Mouse (Mus musculus) spleen, adult 2 months (tissue): ENCODE measurements around the gene Gadd45g. TPM values are rescaled to one million over a fixed set of nuclear protein-coding genes. Genes with fewer than 3 reads are reported as not detected.

ENCODE experiments used
- DNase-seq, 2 experiments: peaks; one replicate each; pipeline versions ENCODE4 v3.0.0 to v3.0.0-alpha.2; 2012 to 2021; ENCODE audit warnings: low spot score in 2 of 2, low read depth in 1 of 2
- H3K27ac ChIP-seq: fragments of 200-500 bp; 2 replicates; pipeline ENCODE4 v1.5.1; 2012; ENCODE audit warnings: low read length, inconsistent platforms; ENCODE audit not compliant: insufficient read depth
- H3K27me3 ChIP-seq: fragments of 200-500 bp; 2 replicates; pipeline ENCODE4 v1.6.1; 2012; ENCODE audit warnings: mild to moderate bottlenecking, moderate library complexity, low read length, inconsistent platforms; ENCODE audit not compliant: control insufficient read depth, insufficient read depth
- H3K36me3 ChIP-seq: fragments of 200-500 bp; 2 replicates; pipeline ENCODE4 v1.6.1; 2012; ENCODE audit warnings: mild to moderate bottlenecking, low read length, inconsistent platforms; ENCODE audit not compliant: control insufficient read depth, insufficient read depth
- H3K4me1 ChIP-seq: fragments of 200-500 bp; 2 replicates; pipeline ENCODE4 v1.6.1; 2011; ENCODE audit warnings: inconsistent platforms; ENCODE audit not compliant: control insufficient read depth, insufficient read depth, insufficient read length
- H3K4me3 ChIP-seq: fragments of 200-500 bp; 2 replicates; pipeline ENCODE4 v1.5.1; 2011; ENCODE audit warnings: mild to moderate bottlenecking, inconsistent platforms; ENCODE audit not compliant: insufficient read depth, insufficient read length; ENCODE audit errors: extremely low read depth
- CTCF ChIP-seq: fragments of 200-500 bp; IDR thresholded peaks from 2 replicates; pipeline ENCODE4 v1.5.1; 2011; ENCODE audit warnings: mild to moderate bottlenecking, inconsistent platforms; ENCODE audit not compliant: insufficient read depth, insufficient read length, insufficient replicate concordance; ENCODE audit errors: extremely low read depth
- POLR2A ChIP-seq: fragments of 200-500 bp; IDR thresholded peaks from 2 replicates; pipeline ENCODE4 v1.6.1; 2011; ENCODE audit warnings: low read depth, low read length, inconsistent platforms
- WGBS: fragments of 180-500 bp; shearing (Covaris S2); methylation state at CpG from one replicate; pipeline ENCODE4 v1.1.7; 2018; 5-methylcytosine and 5-hydroxymethylcytosine counted together
- polyA plus RNA-seq: library from polyadenylated mRNA; depleted of rRNA; stranded (reverse); fragments of >200 nt; gene quantifications from 2 replicates; pipeline ENCODE4 v1.2.3, GENCODE M21; 2012

Gene Gadd45g
- polyA plus RNA-seq, 1 experiment = 14.6 TPM

DNA sequence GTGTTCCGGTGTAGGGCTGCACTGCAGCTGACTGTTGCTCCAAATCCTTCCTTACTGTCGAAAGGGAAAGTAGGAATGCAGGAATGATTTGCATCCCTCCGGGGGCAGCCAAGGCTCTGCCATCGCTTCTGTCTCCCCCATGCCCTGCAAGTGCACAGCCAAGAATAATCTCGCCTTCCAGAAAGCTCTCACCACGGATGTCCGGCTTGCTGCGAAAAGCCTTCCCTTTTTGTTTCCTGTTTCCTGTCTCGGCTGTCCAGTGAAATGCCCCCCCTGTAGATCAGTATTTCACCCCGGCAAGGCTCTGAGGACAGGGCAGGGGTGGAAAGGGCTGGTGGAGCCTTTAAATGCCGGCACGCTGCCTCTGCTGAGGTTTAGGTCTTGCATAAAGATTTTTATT is 3.7 kb upstream of the Gadd45g start:
- no peak for DNase-seq
- peaks cover 11% of the 10 kb centered on the region; the same call in 1 of the 2 replicates for H3K4me1 ChIP-seq
- H3K27ac ChIP-seq = no peak overlapping the region
- H3K36me3 ChIP-seq = no peaks in the 10 kb centered on the region
- TF ChIP-seq CTCF (no peak), POLR2A (no peak)
- no peak overlapping the region for H3K4me3 ChIP-seq
- H3K27me3 ChIP-seq = no peaks in the 10 kb centered on the region
- WGBS = 5% methylated on average over 12 of the region's 12 CpGs

DNA sequence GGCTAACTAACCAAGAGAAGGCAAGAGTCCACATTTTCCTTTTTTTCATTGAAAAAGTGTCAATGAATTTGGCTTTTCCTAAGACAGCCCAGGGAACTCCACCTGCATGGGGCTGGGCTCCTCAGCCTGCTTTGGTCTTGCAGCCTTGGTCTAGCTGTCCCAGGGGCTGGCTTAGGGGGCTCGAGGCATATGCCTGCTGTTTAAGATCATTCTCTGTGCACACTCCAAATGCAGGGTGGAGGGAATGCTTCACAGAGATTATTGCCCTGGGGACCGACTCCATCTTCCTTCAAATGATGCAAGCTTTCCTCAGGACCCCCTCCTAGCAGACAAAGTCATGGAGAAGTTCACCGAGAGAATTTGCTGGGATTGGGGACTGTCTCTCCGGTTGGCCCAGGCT is 3.2 kb upstream of the Gadd45g start:
- Histone ChIP-seq H3K27ac (no peak overlapping the region), H3K27me3 (no peaks in the 10 kb centered on the region), H3K4me3 (no peak overlapping the region), H3K4me1 (peaks cover 15% of the 10 kb centered on the region; the same call in 1 of the 2 replicates), H3K36me3 (no peaks in the 10 kb centered on the region)
- TF ChIP-seq POLR2A (no peak), CTCF (no peak)
- no peak for DNase-seq
- WGBS = 61% methylated on average over 4 of the region's 4 CpGs

DNA sequence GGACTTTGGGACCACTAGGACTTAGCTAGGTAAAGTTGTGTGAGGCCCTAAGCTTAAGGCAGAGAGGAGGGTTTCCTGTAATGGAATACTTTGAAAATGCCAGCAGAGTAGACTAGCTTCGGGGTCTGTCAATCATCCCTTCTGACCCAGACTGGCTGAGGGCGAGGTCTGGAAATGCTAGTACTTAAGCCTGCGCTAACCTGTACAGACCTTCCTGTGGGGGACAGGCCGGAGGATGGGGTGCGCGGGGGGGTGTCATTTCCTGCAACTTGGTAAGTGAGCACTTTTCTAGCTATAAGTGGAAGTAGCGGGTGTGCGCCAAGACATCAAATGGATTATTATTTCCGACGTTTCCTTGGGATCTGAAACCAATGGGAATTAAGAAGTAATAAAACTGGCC is 2.4 kb upstream of the Gadd45g start:
- DNase-seq = no peak
- H3K4me1 ChIP-seq = peaks cover 15% of the 10 kb centered on the region; the same call in 1 of the 2 replicates
- 29% methylated on average over 10 of the region's 10 CpGs for WGBS
- no peaks in the 10 kb centered on the region for H3K27me3 ChIP-seq
- no peak overlapping the region for H3K4me3 ChIP-seq
- TF ChIP-seq POLR2A (no peak), CTCF (no peak)
- H3K27ac ChIP-seq = no peak overlapping the region
- H3K36me3 ChIP-seq = no peaks in the 10 kb centered on the region

DNA sequence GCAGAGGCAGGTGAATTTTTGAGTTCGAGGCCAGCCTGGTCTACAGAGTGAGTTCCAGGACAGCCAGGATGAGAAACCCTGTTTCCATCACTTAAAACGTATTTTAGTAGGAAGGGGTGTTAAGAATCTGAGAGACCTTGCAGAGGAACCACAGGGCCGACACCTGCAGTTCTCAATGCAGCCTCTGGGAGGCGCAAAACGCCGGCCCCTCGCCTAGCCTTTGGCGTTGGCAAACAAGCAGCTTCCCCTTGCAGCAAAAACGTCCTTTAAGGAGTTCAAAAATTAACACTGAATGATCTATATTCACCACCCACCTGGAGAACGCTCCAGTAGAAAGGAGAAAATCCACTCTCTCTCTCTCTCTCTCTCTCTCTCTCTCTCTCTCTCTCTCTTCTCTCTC is 1.8 kb upstream of the Gadd45g start:
- WGBS = 16% methylated on average over 10 of the region's 10 CpGs
- no peak overlapping the region for H3K4me3 ChIP-seq
- no peaks in the 10 kb centered on the region for H3K36me3 ChIP-seq
- no peaks in the 10 kb centered on the region for H3K27me3 ChIP-seq
- no peak overlapping the region for H3K27ac ChIP-seq
- H3K4me1 ChIP-seq = peaks cover 18% of the 10 kb centered on the region; the same call in 1 of the 2 replicates
- TF ChIP-seq POLR2A (no peak), CTCF (peak; percentile 88)
- DNase-seq = peak in 1 of 2 experiments; percentile 65

DNA sequence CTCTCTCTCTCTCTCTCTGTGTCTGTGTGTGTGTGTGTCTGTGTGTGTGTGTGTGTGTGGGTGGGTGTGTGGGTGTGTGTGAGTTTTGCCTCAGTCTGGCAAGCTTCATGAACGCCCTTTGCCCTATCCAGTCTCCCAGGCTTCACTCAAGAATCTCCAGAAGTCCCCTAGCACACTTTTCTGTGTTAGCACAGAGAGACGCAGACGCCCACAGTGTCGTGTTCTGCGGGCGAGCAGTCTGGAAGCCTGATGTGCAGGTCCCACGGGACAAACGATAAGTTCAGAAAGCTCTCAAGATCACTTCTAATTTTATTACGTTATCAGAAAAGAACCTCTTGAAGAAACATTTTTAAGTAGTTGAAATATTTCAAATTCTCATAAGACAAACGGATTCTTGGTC is 1.4 kb upstream of the Gadd45g start:
- Histone ChIP-seq H3K27ac (no peak overlapping the region), H3K36me3 (no peaks in the 10 kb centered on the region), H3K4me1 (peaks cover 18% of the 10 kb centered on the region; the same call in 1 of the 2 replicates), H3K27me3 (no peaks in the 10 kb centered on the region), H3K4me3 (no peak overlapping the region)
- TF ChIP-seq POLR2A (no peak), CTCF (no peak)
- 21% methylated on average over 10 of the region's 10 CpGs for WGBS
- no peak for DNase-seq

DNA sequence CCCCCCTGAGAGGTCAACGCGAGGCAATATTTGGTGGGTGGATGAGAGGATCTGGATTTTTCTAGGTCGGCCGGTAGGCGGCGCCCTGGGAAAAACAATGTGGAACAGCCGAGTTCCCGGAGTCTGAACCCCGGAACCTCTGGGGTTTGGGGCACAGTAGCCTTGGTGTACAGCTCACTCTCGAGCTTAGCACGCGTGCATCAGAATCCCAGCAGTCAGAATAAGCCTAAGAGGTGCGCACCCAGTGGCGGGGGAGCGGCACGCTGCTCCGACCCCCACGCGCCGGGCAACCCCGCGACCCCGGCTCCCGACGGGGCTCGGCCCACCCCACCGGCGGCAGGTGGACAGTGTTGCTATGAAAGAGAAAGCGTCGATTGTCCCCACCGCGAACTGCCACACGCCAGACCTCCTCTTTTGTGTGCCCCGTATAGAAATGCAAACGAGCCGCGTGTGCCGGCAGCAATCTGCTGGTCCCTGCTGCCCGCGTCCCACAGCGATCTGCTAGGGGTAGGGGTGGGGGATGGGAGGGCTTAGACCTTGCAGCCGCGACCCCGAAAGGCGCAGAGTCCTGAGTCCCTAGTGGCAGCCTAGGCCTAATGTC is 787 bp upstream of the Gadd45g start:
- Histone ChIP-seq H3K4me1 (peaks cover 18% of the 10 kb centered on the region; the same call in 1 of the 2 replicates), H3K36me3 (no peaks in the 10 kb centered on the region), H3K27me3 (no peaks in the 10 kb centered on the region), H3K4me3 (peak overlapping the region; percentile 77), H3K27ac (peak overlapping the region; percentile 80)
- TF ChIP-seq CTCF (peak; percentile 56; the same call in 1 of the 2 replicates), POLR2A (no peak)
- DNase-seq = peak in 1 of 2 experiments; percentile 82
- WGBS = under 1% methylated on average over 45 of the region's 45 CpGs

DNA sequence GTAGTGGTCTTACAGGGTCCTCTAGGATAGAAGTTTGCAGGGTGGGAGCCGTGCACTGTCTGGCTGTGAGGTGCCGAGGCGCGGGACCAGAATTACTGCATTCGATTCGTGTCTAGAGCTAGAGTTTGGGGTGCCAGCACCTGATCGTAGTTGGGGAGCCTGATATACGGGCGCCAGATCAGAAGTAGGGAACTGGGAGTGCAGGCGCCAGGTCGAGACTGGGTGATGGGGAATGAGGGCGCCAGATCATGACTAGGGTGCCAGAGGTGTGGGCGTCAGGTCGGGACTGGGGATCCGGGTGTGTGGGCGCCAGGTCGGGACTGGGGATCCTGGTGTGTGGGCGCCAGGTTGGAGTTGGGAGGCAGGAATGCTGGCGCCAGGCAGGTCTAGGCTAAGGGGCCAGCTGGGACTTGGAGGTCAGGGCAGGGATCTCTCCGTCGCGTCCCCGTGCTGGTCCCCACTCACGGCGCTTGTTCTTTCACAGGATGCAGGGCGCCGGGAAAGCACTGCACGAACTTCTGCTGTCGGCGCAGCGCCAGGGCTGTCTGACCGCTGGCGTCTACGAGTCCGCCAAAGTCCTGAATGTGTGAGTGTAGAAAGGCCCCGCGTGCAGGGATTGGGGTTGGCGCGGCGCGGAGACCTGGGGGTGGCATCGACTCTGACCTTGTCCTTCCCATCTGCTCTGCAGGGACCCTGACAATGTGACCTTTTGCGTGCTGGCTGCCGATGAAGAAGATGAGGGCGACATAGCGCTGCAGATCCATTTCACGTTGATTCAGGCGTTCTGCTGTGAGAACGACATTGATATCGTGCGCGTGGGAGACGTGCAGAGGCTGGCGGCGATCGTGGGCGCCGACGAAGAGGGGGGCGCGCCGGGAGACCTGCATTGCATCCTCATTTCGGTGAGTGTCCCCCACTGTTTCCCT is 653 bp downstream of the Gadd45g start:
- no peaks in the 10 kb centered on the region for H3K27me3 ChIP-seq
- WGBS = under 1% methylated on average over 63 of the region's 63 CpGs
- TF ChIP-seq POLR2A = no peak
- TF ChIP-seq CTCF = no peak
- peak in 1 of 2 experiments; percentile 40 for DNase-seq
- peak overlapping the region; percentile 63 for H3K27ac ChIP-seq
- H3K4me3 ChIP-seq = peak overlapping the region; percentile 96
- H3K4me1 ChIP-seq = peaks cover 18% of the 10 kb centered on the region; the same call in 1 of the 2 replicates
- H3K36me3 ChIP-seq = no peaks in the 10 kb centered on the region
